Mouse (Mus musculus) central nervous system, embryonic 14 days (tissue): ENCODE measurements around the gene Polr1e. TPM values are rescaled to one million over a fixed set of nuclear protein-coding genes. Genes with fewer than 3 reads are reported as not detected.

Source experiments
- polyA plus RNA-seq: library from polyadenylated mRNA; depleted of rRNA; stranded (reverse); fragments of >200 nt; gene quantifications from 2 replicates; pipeline ENCODE4 v1.2.3, GENCODE M21; 2012; rRNA removed

The Polr1e gene
- 21.3 and 21.8 TPM in 2 replicates for polyA plus RNA-seq

GRCm38 (mm10) chr4:45018452-45018980 lies at the start of gene Polr1e:
TSS of gene Polr1e (plus strand) at chr4:45018583.

GRCm38 (mm10) chr4:44981280-44981973 lies 37.0 kb upstream of the Polr1e start, which contains the start of gene Grhpr:
TSS of gene Grhpr (plus strand) at chr4:44981395.

DNA sequence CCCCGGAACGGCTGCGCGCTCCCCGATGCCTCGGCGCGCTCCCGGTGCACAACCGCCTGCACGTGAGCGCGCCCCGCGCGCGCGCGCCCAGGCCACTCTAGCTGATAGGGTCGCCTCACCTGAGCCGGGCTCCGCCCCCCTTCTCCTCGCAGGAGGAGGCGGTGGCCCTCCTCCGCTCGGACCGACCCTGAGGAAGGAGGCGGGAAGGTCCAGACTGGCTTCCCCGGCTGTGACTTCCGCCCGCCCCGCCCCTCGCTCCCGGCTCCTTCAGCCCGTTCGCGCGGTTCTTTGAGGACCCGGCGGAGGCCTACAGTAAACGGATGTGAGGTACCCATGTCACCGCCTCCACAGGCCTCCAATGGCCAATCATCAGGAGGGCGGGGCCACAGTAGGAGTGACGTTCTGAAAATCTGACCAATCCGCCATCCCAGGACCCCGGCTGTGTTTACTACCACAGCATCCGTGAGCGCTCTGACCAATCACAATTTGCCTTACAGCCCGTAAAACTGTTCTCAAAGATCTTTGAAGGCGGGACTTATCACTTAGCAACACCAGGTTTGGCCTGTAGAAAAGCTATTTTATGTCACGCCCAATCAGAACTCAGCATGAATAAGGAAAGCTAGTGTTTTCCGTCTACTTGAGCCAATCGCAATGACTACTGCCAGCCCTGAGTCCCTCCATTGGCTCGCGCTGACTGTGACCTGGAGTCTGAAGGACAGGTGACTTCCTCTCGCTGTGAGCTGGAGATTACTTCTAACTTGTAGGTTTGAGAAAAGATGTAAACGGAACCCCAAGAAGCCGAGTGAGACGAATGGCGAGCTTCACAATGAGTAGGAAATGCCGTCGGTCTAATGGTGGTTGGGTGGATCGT lies 6.0 kb upstream of the Polr1e start, which contains the start of gene Zbtb5:
Gene Zbtb5, minus strand, starts transcription at position 308 of the 871 bp plus-strand sequence.

GRCm38 (mm10) chr4:45084021-45084894 lies 65.9 kb downstream of the Polr1e start, which contains the start of gene Fbxo10:
TSS of gene Fbxo10 (minus strand) at chr4:45084604.

Other genes starting within 250 kb of the Polr1e start
- gene Grhpr, start 37.2 kb upstream of the Polr1e start, polyA plus RNA-seq: 19.5 and 23.3 TPM in 2 replicates
- gene Zbtb5, start 6.2 kb upstream of the Polr1e start, polyA plus RNA-seq: 30.9 and 35.8 TPM in 2 replicates
- 28.6 and 30.8 TPM in 2 replicates for gene Fbxo10, start 66.0 kb downstream of the Polr1e start, polyA plus RNA-seq
- 140 and 148 TPM in 2 replicates for gene Tomm5, start 89.5 kb downstream of the Polr1e start, polyA plus RNA-seq
- gene Frmpd1, start 166.3 kb downstream of the Polr1e start, polyA plus RNA-seq: 1.1 and 2.1 TPM in 2 replicates